Mouse (Mus musculus) layer of hippocampus, postnatal 14 days (tissue): ENCODE data around the gene Per1. TPM values are rescaled to one million over a fixed set of nuclear protein-coding genes. Genes with fewer than 3 reads are reported as not detected.
A peak's percentile ranks its signal among the peaks of the same experiment; 100 is the strongest.

Experiments
- DNase-seq, 2 experiments: peaks; one replicate each; pipeline ENCODE4 v3.0.0; 2021 to 2022; ENCODE audit warnings: low spot score in 2 of 2, mixed read lengths in 1 of 2
- total RNA-seq, 2 experiments: library from RNA; stranded (reverse); gene quantifications; 2 replicates each; pipeline ENCODE4 v1.2.3; 2021

Per1 gene
- total RNA-seq, 2 experiments from 2014 or later, result 84.4 to 86.8 TPM

DNA sequence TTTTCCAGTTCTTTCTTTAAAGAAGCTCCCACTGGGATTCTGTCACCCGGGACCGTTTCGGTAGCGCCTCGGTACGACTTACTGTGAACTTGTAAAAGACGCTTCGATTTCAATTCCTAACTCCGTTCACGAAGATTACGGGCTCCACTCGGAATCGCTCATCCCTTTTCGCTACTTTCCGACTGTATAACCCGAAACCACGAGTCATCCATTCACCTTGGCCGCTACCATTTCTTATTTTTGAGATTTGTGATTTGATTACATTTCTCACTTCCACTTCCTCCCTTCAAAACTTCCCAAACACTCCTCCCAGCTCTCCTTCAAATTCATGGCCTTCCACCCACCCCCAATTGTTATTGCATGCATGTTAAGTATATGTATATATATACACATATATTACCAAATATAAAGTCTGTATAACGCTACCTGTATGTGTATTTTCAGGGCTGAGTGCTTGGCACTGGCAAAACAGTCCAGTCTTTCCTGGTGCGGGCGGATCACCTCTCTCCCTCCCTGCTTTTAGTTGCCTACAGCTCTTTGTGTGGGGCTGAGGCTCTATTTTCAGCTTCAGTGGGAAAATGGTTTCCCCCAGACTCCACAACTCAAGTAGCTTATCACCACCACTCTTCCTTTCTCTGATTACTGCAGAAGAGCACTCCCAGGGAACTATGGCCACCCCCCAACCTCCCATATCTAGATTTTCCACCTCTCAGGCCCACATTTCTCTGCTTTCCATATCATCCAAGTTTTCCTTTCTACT, 16.2 kb downstream of the Per1 start:
- no peak for DNase-seq

DNA sequence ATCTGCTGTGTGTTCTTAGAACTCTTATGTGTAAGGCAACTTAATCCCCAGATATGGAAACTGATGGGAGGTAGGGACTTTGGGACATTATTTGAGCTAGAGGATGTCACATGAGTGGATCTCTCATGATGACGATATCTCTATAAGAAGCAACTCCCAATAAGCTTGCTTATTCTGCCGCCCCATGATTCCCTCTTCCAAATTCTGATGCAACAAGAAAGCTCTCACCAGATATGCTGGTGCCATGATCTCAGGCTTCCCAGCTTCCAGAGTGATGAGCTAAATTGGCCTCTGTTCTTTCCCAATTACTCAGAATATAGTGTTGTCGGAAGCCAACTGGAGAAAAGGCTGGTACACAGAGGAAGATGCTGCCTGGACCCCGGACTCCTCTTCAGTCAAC, 16.8 kb downstream of the Per1 start:
- no peak for DNase-seq

DNA sequence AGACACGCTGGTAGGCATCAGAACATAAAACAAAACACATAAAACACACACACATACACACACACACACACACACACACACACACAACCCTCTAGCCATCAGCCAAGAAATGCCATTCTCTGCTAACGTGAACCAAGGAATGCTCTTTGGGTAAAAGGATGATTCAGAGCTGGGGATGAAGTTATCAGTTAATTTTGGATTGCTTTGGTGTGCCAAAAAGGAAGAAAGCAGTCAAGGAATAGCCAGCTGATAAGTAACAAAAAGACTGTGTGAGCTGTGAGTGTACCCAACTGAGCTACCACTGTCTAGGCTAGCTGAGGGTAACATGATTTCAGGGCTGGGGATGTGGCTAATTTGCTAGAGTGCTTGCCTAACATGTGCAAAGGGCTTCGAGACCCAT, 19.0 kb downstream of the Per1 start:
- no peak for DNase-seq

DNA sequence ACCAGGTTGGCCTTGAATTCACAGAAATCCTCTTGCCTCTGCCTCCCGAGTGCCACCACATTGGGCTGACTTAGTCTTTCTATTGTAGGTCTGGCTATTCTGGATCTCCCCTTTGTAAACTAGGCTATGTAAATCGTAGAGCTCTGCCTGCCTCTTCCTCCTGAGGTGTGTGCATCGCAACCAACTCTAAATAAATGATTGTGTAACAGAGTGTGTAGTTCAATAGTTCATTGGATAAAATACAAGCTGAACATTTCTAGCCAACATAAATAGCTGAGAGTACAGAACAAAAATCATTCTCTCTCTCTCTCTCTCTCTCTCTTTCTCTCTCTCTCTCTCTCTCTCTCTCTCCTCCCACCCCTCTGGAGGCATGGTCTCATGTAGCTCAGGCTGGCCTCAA, 19.6 kb downstream of the Per1 start:
- DNase-seq, result no peak

DNA sequence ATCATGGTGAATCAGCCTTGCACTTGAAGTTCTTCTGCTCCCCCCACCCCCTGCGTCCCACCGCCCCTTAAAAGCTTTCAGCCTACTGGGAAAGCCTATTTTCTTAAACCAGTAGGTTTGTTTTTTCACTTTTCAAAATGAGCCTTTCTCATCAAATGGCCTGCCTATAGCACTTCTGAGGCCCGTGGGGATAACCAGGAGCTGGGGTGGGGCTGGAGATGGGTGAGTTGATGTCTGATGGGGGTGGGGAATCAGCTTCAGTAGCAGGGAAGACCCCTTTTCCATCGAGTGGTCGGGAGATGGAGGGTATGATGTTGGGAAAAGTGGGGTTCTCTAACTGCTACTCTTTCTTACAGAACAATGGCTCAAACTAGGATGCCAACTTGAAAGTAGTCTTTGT, 21.8 kb downstream of the Per1 start:
- DNase-seq, result no peak

DNA sequence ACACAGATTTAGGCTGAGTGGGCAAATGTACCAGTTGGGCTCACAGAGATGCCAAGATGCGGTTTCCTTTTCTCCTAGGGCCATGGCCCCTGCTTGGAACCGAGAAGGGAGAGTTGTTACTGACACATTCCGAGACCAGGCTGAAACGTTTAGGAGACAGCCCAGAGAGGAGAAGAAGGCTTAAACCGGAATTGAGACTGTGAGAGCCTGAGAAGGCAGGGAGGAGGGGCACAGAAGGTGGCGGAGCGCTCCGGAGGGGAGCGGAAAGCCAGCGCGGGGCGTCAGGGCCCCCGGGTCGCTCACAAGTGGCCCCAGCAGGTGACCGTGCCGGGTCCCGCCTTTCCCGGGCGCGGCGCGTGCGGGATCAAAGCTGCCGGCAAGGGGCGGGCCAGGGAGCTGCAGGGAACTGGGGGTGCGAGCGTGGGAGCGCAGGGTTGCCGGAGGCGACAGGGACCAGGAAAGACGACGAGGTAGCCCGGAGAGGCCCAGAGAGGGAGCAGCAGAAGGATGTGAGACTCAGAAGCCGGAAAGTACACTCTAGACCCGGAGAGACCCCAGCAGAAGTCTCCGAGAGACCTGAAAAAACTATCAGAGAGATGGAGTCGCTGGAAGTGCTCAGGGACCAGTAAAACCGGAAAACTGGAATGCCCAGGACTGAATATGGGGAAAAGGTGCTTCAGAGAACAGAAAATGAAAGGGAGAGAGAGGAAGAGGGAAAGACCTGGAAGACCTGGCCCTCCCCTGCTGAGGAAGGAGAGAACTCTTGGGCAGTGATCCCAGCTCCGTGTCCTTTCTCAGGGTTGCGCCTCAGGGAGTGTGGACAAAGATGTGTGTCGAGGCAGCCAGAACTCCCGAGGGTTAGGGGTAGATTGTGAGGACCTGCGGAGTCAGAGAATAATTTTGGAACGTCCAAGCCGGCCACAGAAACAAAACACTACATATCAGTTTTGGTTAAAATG, 23.0 kb downstream of the Per1 start:
- peak; percentile 53 to 59 for DNase-seq

DNA sequence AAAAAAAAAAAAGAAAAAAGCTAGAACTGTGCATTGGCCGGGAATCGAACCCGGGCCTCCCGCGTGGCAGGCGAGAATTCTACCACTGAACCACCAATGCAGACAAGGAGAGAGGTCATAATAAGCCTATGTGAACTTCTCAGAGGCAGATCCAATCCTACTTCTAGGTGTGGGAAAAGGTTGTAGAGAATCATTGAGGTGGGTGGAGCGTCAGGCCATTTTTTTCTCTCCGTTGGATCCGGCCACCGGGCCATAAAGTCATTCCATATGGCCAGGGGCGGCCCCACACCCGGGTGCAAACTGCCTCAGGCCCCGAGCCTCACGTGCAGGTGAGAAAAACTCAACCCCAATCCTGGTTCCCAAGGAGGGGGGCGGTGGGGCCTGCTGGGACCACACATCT, 23.7 kb downstream of the Per1 start:
- DNase-seq, result peak; percentile 87 to 94

DNA sequence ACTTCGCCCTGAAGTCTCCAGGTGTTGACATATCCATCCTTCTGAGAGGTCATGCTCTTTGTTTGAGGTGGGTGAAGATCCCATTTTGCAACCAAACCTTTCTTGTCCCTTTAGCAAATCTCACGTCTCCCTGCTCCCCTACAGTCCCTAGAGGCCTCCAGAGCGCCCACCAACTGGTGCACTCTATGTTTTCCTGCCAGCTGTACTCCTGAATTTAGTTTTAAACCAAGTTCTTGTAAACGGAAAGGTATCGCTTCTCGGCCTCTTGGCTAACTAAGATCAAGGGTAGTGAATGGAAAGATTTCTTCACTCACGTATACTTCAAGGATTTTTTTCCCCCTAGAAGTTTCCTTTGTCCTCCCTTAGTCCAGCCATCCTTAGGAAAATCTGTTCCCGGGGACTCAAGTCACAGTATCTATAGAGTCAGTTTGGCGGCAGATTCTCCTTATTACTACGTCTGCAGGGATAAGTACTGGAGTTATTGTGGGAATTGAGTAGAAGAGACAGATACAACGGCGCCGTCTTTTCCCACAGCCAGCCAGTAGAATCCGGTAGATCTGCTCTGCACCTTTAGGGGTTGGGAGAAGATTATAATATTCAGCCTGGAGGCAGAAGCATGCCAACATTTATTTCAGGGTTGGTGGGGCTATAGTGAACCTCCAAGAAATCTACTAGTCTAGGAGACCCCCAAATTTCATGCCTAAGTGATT, 24.6 kb downstream of the Per1 start:
- no peak for DNase-seq

DNA sequence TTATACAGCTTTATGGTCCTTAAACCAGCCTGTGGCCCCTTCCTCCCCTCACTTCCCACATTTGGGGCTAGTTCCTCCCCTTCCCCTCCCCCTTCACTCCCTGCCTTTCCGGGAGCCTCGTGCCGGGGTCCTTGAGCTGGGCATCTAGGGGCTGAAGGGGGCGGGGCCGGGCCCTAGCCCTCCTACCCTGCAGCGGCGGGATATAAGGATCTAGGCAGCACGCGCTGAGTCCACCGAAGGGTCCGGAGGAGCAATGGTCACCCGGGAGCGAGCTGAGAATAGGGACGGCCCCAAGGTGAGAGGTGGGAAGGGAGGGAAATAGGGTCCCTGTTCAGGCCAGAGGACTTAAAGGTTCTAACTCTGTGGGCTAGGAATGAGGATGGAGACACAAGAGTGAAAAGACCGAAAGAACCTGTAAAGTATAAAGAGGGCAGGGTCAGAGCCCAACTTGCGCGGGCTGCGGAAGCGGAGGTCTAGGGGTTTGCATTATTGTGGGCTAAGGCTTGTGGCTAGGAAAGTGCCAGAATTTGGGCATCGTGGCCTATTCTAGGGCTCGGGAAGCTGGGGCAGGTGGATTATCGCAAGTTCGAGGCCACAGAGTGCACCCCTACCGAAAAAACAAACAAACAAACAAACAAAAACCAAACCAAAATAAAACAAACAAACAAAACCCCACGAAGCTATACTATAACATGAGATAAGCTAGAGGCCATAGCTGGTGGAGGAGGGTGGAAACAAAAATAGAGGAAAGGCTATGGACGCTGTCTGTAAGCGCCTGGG, 25.4 kb downstream of the Per1 start, which contains the start of gene Hes7:
Gene Hes7 (plus strand): TSS at position 184 of the 780 bp plus-strand sequence.
- no peak for DNase-seq

DNA sequence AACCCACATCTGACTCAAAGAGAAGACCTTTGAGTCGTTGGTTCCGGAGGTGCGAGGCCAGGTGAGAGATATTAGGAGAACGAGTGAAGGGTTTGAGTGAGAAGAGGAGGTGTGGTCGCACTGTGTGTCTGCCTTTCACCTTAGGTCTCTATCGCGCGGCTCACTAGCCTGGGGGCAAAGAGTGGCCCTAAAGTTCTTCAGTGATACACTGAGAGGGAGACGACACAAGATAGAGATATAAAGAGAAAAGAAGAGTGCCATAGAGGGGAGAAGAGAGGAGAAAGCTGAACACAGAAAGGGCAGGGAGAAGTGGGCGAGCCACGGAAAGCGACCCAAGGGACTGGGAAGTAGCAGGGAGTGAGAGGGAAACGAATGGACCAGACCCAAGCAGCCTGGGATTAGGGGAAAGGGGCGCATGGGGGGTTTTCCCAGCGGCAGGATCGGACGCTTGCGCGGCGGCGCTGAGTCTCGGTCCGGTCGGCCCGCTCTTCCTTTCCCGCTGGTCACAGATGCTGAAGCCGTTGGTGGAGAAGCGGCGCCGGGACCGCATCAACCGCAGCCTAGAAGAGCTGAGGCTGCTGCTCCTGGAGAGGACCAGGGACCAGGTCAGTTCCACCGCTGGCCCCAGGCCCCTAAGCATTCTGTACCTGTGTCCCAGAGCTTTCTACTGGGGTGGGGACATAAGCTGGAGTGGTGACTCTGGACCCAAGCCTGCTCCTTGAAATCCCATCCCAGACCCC, 26.2 kb downstream of the Per1 start:
- no peak for DNase-seq

DNA sequence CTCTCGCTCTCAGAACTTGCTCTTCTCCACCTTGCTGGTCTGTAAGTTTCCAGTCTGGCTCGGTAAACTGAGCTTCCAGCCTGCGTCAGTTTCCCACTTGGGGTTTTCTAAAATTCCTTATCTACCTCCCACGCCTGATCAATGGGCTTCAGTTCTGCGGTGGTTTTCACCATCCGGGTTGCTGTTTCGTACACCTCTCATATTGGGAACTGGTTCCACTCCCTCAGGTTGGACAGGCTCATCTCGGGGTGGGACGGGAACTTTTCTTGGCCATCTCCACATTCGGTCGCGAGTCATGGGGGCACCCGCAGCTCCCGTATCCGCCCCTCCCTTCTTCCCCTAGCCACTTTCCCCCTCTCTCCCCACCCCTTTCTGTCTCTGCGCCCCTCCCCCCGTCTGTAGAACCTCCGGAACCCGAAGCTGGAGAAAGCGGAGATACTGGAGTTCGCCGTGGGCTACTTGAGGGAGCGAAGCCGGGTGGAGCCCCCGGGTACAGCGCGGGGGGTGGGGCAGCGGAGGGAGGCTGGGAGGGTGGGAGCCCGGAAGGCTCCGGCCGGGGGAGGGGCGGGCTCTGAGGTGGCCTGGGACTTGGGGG, 26.8 kb downstream of the Per1 start:
- DNase-seq, result no peak

DNA sequence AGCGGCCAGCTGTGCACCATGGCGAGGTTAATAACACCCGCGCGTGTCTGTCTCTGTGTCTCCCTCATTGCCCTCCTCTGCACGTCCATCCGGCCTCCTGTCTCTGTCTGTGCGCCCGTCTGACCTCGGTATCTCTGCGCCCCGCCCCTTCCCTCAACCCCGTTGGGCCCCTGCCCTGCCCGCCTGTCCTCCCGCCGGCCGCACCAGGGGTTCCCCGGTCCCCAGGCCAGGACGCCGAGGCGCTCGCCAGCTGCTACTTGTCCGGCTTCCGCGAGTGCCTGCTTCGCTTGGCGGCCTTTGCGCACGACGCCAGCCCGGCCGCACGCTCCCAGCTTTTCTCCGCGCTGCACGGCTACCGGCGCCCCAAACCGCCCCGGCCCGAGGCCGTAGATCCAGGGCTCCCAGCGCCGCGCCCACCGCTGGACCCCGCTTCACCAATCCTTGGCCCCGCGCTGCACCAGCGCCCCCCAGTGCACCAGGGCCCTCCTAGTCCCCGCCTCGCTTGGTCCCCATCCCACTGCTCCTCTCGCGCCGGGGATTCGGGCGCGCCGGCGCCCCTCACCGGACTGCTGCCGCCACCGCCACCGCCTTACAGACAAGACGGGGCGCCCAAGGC, 27.4 kb downstream of the Per1 start, which contains the start of gene 9130213A22Rik:
Gene 9130213A22Rik (minus strand): TSS at position 254 of the 616 bp plus-strand sequence.
- peak; percentile 90 to 92 for DNase-seq

DNA sequence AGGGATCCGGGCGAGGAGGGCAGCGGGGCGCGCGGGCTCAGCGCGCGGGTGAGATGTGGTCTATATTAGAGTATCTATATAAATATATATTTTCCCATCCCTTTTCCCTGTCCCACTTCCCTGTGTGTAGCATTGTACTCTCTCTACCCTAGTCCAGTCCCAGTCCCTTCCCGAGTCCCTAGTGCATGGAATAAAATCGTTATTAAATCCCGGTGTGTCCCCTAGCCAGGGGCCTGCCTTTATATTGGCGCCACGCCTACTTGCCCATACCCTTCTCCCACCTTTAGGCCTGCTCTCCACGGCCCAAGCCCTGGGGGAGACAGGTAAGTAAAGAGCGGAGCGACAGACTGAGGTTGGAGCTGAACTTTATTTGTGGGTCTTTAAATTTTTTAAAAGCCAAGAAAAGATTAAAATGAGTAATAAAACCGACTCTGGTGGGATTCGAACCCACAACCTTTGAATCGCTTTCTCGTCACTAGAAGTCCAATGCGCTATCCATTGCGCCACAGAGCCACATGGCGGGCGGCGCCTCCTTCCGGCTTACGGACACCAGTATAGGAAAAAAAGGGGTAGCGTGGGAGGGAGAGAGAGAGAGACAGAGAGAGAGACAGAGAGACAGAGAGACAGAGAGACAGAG, 28.2 kb downstream of the Per1 start:
- peak; percentile 96 to 97 for DNase-seq

DNA sequence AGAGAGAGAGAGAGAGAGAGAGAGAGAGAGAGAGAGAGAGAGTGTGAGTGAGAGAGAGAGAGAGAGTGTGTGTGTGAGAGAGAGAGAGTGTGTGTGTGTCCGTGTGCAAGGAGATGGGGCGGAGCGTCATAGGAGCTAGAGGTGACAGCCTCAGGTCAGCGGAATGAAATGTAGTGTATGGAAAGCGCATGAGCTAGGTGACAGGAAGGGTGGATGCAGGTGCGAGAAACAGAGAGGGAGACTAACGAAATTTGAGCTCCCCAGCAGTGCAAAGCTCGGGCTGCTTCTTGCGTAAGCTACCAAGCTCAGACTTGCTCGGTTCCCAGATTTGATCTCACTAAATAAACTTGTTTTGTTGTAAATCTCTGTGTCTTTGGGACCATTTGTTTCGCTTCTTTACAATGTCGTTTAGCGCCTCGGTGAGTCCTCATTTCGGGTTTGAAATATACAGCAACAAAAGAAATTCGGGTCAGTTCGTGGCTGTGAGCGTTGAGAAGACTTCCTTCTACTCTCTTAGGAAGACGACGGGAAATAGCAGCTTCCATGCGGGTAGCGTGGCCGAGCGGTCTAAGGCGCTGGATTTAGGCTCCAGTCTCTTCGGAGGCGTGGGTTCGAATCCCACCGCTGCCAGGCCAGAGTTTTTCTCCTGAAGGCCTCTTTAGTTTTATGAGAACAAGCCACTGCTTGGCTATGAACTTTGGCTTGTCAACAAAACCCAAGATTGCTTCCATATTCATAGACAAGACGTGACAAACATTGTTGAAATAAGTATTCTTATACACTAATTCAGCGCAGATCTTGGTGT, 28.9 kb downstream of the Per1 start:
- peak; percentile 94 to 95 for DNase-seq

DNA sequence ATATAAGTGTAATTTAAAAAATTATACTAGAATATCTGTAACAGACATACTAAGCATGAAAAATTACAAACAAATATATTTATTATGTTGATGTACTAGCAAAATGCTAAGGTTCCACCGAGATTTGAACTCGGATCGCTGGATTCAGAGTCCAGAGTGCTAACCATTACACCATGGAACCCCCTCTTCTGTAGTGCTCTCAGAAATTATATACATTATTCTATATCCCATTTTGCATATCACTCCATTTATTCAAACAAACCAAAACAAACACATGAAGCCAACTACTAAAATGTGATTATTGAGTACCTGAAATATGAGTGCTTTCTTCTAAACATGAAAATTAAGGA, 29.5 kb downstream of the Per1 start:
- DNase-seq, result peak; percentile 53 to 83

DNA sequence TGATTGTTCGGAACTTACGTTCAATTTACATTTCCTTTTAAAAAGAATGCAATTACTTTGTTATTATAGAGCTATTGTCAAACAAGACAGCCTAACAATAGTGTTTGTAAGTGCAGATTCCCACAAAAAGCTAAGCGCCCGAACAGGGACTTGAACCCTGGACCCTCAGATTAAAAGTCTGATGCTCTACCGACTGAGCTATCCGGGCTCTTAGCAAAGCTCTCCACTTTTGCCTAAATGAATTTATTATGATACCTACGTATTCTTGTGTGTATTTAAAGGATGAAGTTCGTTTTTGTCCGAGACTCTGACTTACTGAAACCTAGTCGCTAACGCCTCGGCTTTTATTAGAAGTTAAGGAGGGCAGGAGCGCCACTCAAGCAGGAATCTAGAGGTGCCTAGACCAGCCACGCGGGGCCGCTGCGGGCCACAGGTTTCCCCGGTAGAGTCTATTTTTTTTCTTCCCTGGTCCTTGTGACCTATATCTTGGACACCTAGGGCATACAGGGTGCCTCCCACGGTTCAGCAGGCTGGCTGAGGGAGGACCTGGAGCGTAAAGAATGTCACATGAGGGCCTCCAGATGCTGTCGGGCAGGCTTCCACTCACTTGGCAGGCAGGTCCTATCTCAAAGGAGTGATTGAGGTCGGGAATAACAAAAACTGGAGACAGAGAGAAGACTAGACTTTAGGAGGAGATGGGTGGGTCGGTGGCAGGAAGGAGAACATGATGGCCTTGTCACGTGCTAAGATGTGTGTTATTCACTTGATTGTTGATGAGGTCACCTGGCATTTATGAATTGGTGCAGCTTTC, 30.2 kb downstream of the Per1 start:
- DNase-seq, result peak; percentile 78 to 92

DNA sequence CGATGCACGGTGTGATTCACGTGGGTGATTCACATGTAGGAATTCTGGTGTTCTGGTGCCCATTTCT, 30.7 kb downstream of the Per1 start, which contains the start of gene Aloxe3:
Gene Aloxe3 (plus strand): TSS at position 45 of the 67 bp plus-strand sequence.
- DNase-seq, result no peak
